Comparison of ENCODE assay signal across 8 mouse cellular contexts in the genomic region with DNA sequence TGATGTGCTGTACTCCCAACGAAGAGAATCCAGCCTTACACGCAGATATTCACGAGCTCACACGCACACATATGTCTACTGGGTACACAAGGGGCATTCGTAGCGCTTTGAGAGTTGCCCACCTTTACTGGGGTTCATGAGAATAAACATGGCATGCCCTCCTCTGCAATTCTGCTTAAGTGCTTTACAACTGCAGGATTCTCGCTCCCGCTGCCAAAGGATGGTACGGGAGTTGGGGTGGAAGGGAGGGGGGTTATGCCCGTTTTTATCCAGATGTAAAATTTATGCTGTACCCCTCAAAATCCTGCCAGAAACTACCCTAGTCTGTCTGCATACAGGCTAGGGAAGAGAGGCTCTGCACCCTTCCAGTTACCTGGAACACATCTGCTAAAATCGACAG. TPM values are rescaled to one million over a fixed set of nuclear protein-coding genes. Genes with fewer than 3 reads are reported as not detected.
DNase-seq lines count a peak whose midpoint lies in the region; ATAC-seq lines count a peak whose summit lies in the region.

No protein-coding gene starts in this region.

- H3K4me2 ChIP-seq in kidney, embryonic 16.5 days (replicated peaks; ENCODE audit: low read depth, low read length) = peak overlapping the region; percentile 97
- peak overlapping the region; percentile 95 for H3K4me2 ChIP-seq in embryonic facial prominence, embryonic 13.5 days
- peak overlapping the region; percentile 94 for H3K4me2 ChIP-seq in hindbrain, embryonic 16.5 days (ENCODE audit: low read length)
- peak overlapping the region; percentile 82 for H3K4me2 ChIP-seq in midbrain, embryonic 16.5 days (ENCODE audit: low read length)

- H3K4me1 ChIP-seq in kidney, embryonic 16.5 days (ENCODE audit: insufficient read depth, low read length) = peaks cover 22% of the 10 kb centered on the region
- peaks cover 34% of the 10 kb centered on the region for H3K4me1 ChIP-seq in embryonic facial prominence, embryonic 13.5 days
- peaks cover 22% of the 10 kb centered on the region for H3K4me1 ChIP-seq in hindbrain, embryonic 16.5 days (ENCODE audit: control insufficient read depth, insufficient read depth, low read depth, low read length)
- peaks cover 12% of the 10 kb centered on the region for H3K4me1 ChIP-seq in midbrain, embryonic 16.5 days (ENCODE audit: control insufficient read depth, insufficient read depth, low read length)

- no peaks in the 10 kb centered on the region for H3K27me3 ChIP-seq in kidney, embryonic 16.5 days (ENCODE audit: insufficient read depth, low read length)
- H3K27me3 ChIP-seq in embryonic facial prominence, embryonic 13.5 days = 0 out of 2 replicates have a peak, but pooled peaks cover 3% of the 10 kb centered on the region
- no peaks in the 10 kb centered on the region; the same call in 1 of the 2 replicates for H3K27me3 ChIP-seq in hindbrain, embryonic 16.5 days (replicated peaks; ENCODE audit: control insufficient read depth, insufficient read depth, low read length)
- H3K27me3 ChIP-seq in midbrain, embryonic 16.5 days (ENCODE audit: control insufficient read depth, insufficient read depth, low read depth, low read length) = no peaks in the 10 kb centered on the region

- no peak for ATAC-seq in kidney, embryonic 16.5 days (ENCODE audit: low FRiP score, low TSS enrichment)
- ATAC-seq in embryonic facial prominence, embryonic 13.5 days (ENCODE audit: insufficient number of reproducible peaks, insufficient read depth, low FRiP score, low TSS enrichment, low read depth) = no peak
- ATAC-seq in hindbrain, embryonic 16.5 days = peak; percentile 0; the same call in 1 of the 2 replicates
- ATAC-seq in midbrain, embryonic 16.5 days = peak; percentile 33; the same call in 1 of the 2 replicates

- H3K9me3 ChIP-seq in kidney, embryonic 16.5 days (ENCODE audit: low read length) = no peaks in the 10 kb centered on the region
- no peaks in the 10 kb centered on the region for H3K9me3 ChIP-seq in embryonic facial prominence, embryonic 13.5 days
- no peaks in the 10 kb centered on the region for H3K9me3 ChIP-seq in hindbrain, embryonic 16.5 days (ENCODE audit: control insufficient read depth, low read length)
- H3K9me3 ChIP-seq in midbrain, embryonic 16.5 days (replicated peaks; ENCODE audit: control insufficient read depth, low read length, poor library complexity, severe bottlenecking) = no peaks in the 10 kb centered on the region

- H3K9ac ChIP-seq in kidney, embryonic 16.5 days (replicated peaks; ENCODE audit: low read length) = peak overlapping the region; percentile 87
- H3K9ac ChIP-seq in embryonic facial prominence, embryonic 13.5 days = peak overlapping the region; percentile 85
- H3K9ac ChIP-seq in hindbrain, embryonic 16.5 days (ENCODE audit: low read depth, low read length) = peak overlapping the region; percentile 92
- H3K9ac ChIP-seq in midbrain, embryonic 16.5 days (ENCODE audit: low read depth, low read length) = peak overlapping the region; percentile 85

- 29% methylated on average over 11 of the region's 11 CpGs for WGBS in kidney, embryonic 16.5 days
- WGBS in embryonic facial prominence, embryonic 13.5 days = 28% methylated on average over 11 of the region's 11 CpGs
- 24% methylated on average over 11 of the region's 11 CpGs for WGBS in hindbrain, embryonic 16.5 days
- WGBS in midbrain, embryonic 16.5 days = 26% methylated on average over 11 of the region's 11 CpGs

- no peak overlapping the region for H3K27ac ChIP-seq in kidney, embryonic 16.5 days (ENCODE audit: low read length)
- no peak overlapping the region for H3K27ac ChIP-seq in embryonic facial prominence, embryonic 13.5 days
- peak overlapping the region; percentile 79 for H3K27ac ChIP-seq in hindbrain, embryonic 16.5 days (ENCODE audit: low read depth, low read length)
- H3K27ac ChIP-seq in midbrain, embryonic 16.5 days (ENCODE audit: low read length) = peak overlapping the region; percentile 61; the same call in 1 of the 2 replicates

- H3K4me3 ChIP-seq in kidney, embryonic 16.5 days (ENCODE audit: low read length) = peak overlapping the region; percentile 83
- peak overlapping the region; percentile 86 for H3K4me3 ChIP-seq in embryonic facial prominence, embryonic 13.5 days
- H3K4me3 ChIP-seq in hindbrain, embryonic 16.5 days (ENCODE audit: low read length) = peak overlapping the region; percentile 85
- peak overlapping the region; percentile 71 for H3K4me3 ChIP-seq in midbrain, embryonic 16.5 days (ENCODE audit: low read depth, low read length)

- DNase-seq in kidney, postnatal 36 days = no peak
- DNase-seq in adrenal gland, adult 18-20 months (ENCODE audit: low spot score in 2 of 2) = no peak
- DNase-seq in left cerebral cortex, adult 9 months (ENCODE audit: low spot score in 2 of 2) = no peak
- DNase-seq in layer of hippocampus, adult 9-10 months (ENCODE audit: low spot score) = no peak

- H3K36me3 ChIP-seq in kidney, embryonic 16.5 days (ENCODE audit: insufficient read depth, low read length) = no peaks in the 10 kb centered on the region
- no peaks in the 10 kb centered on the region for H3K36me3 ChIP-seq in embryonic facial prominence, embryonic 13.5 days
- no peaks in the 10 kb centered on the region for H3K36me3 ChIP-seq in hindbrain, embryonic 16.5 days (ENCODE audit: control insufficient read depth, insufficient read depth, low read length)
- no peaks in the 10 kb centered on the region for H3K36me3 ChIP-seq in midbrain, embryonic 16.5 days (ENCODE audit: control insufficient read depth, insufficient read depth, low read length)

RNA-seq across cellular contexts. Expression of gene Sorl1, which starts 0.9 kb away (rescaled TPM):
- 11.3 and 12.5 TPM in 2 replicates for polyA plus RNA-seq in kidney, embryonic 16.5 days (2015; fragmentation: Nextera tagmentation; extraction: Ambion mirVana)
- polyA plus RNA-seq in embryonic facial prominence, embryonic 13.5 days (2015; fragmentation: Nextera tagmentation; extraction: Ambion mirVana) = 6.6 and 8.2 TPM in 2 replicates
- polyA plus RNA-seq in hindbrain, embryonic 16.5 days (2015; fragmentation: Nextera tagmentation; extraction: Ambion mirVana) = 11.0 and 11.4 TPM in 2 replicates
- 6.8 and 7.2 TPM in 2 replicates for polyA plus RNA-seq in midbrain, embryonic 16.5 days (2015; fragmentation: Nextera tagmentation; extraction: Ambion mirVana)
- 10 to 100 TPM; 23.5 to 38.2 TPM for total RNA-seq in adrenal gland, adult 18-20 months (2021)

Comparison
In these comparisons a context has a peak if more than half of its experiments do, and no peak if none do; other contexts are left out.
1. ATAC-seq: peak in hindbrain, embryonic 16.5 days (single experiment) and midbrain, embryonic 16.5 days (single experiment); none in kidney, embryonic 16.5 days (single experiment) and embryonic facial prominence, embryonic 13.5 days (single experiment).
2. H3K27ac ChIP-seq: peak in hindbrain, embryonic 16.5 days (single experiment) and midbrain, embryonic 16.5 days (single experiment); none in kidney, embryonic 16.5 days (single experiment) and embryonic facial prominence, embryonic 13.5 days (single experiment).
3. Peak in every context shown above with its lines, with median percentiles within 50 percentile points of each other: H3K4me2 ChIP-seq, H3K4me3 ChIP-seq and H3K9ac ChIP-seq.